Mouse (Mus musculus): ENCODE results near the gene Mrpl43. TPM values are rescaled to one million over a fixed set of nuclear protein-coding genes. Genes with fewer than 3 reads are reported as not detected.

The Mrpl43 gene
- total RNA-seq, 2 experiments from 2014 or later = 38.6 to 41.1 TPM

DNA sequence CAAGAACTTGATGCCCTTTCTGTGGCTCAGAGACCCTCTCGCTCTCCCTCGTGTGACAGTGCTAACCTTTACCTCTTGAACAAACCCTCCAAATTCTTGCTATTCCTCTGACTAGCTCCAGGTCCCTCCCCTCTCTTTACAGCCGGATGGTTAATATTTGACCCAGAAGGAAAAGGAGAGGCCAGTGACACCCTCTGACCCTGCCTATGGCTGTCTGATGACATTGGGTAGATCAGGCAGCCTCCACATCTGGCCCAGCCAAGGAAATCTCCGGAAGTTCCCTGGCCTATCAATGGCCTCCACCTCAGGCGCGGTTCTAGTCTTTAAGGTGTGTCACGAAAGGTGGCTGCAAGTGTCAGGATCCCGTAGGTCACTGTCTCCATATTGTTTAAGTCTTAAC, 15.2 kb downstream of the Mrpl43 start:
- no peak for TF ChIP-seq CTCF (conservative IDR thresholded peaks at IDR 0.05)
- H3K4me3 ChIP-seq = no peak overlapping the region
- no peak overlapping the region for H3K27ac ChIP-seq
- DNase-seq (ENCODE audit: low spot score in 2 of 2) = no peak

GRCm38 (mm10) chr19:44989567-44990495, 16.4 kb downstream of the Mrpl43 start:
- DNase-seq (ENCODE audit: low spot score in 2 of 2) = no peak
- Histone ChIP-seq H3K4me3 (peak overlapping the region; percentile 73), H3K27ac (peak overlapping the region; percentile 70)
- no peak for TF ChIP-seq CTCF (conservative IDR thresholded peaks at IDR 0.05)

GRCm38 (mm10) chr19:44988831-44989566, 17.2 kb downstream of the Mrpl43 start, which contains the start of gene Sema4g:
Gene Sema4g, plus strand, starts transcription at chr19:44989101.
- H3K4me3 ChIP-seq = peak within 1 kb of the TSS; percentile 73
- peak within 1 kb of the TSS; percentile 70 for H3K27ac ChIP-seq
- TF ChIP-seq CTCF (conservative IDR thresholded peaks at IDR 0.05) = peak; percentile 72
- no peak for DNase-seq (ENCODE audit: low spot score in 2 of 2)

DNA sequence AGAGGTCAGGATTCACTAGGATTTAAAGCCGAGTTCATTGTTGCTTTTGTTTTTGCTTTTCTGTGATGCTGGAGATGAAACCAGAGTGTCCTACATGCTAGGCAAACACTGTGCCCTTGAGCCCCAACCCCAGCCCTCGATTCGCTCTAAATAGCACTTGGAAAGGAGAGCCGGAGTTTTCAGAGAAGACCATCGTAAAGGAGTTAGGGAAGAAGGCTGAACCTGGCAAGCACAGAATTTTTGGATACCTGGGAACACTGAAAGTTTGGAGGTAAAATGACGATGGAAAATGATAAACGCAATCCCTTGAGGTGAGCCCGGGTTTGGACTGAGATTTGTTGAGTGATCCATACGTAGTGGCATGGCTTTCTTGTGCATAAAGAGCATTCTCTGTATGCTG, 17.9 kb downstream of the Mrpl43 start:
- Histone ChIP-seq H3K4me3 (peak overlapping the region; percentile 73), H3K27ac (no peak overlapping the region)
- no peak for DNase-seq (ENCODE audit: low spot score in 2 of 2)
- no peak for TF ChIP-seq CTCF (conservative IDR thresholded peaks at IDR 0.05)

DNA sequence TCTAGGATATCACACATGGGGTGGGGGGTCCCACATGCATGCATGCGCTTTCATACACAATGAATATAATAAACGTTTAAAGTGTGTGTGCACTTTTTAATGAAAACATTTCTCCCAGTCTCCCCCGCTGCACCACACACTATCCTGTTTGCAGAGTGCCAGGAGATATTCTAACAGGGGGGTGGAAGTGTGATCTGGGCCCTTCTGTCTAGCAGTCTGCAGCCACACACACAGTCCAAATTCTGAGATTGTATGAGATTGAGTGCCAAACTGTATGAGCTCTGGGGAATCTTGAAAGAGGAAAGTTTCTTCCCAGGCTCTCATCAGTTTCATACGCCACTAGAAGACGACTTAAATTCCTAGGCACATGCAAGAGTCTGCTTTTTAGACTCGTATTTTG, 18.4 kb downstream of the Mrpl43 start:
- Histone ChIP-seq H3K4me3 (no peak overlapping the region), H3K27ac (no peak overlapping the region)
- DNase-seq (ENCODE audit: low spot score in 2 of 2) = peak; percentile 67 to 76
- TF ChIP-seq CTCF (conservative IDR thresholded peaks at IDR 0.05) = no peak

GRCm38 (mm10) chr19:44987004-44987403, 19.2 kb downstream of the Mrpl43 start:
- H3K27ac ChIP-seq = 0 out of 2 replicates have a peak overlapping the region, but pooled peaks have one; percentile 9
- DNase-seq (ENCODE audit: low spot score in 2 of 2) = no peak
- no peak overlapping the region for H3K4me3 ChIP-seq
- no peak for TF ChIP-seq CTCF (conservative IDR thresholded peaks at IDR 0.05)

- no peak overlapping the region for H3K4me3 ChIP-seq
- no peak for TF ChIP-seq CTCF (conservative IDR thresholded peaks at IDR 0.05)
- no peak overlapping the region for H3K27ac ChIP-seq
- DNase-seq (ENCODE audit: low spot score in 2 of 2) = no peak
Measured at GRCm38 (mm10) chr19:44985159-44985988, 20.9 kb downstream of the Mrpl43 start.

DNA sequence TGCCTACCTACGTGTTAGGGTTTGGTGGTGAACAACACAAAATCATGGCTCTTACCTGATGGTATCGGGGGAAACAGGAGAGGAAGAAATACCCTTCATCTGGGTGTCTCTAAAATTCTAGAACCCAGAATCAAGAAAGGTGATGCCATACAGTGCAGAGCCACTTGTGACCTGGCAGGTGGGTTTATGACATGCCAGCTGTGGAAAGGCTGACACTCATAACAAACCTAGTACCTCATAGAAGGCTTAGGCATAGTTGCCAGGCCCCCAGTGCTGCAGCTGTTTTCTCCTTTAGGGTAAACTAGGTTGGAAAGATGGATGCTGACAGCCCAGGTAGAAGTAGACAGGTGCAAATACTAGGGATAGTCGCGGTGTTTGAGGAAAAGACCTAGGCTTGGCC, 21.8 kb downstream of the Mrpl43 start:
- no peak for TF ChIP-seq CTCF (conservative IDR thresholded peaks at IDR 0.05)
- DNase-seq (ENCODE audit: low spot score in 2 of 2) = no peak
- no peak overlapping the region for H3K27ac ChIP-seq
- H3K4me3 ChIP-seq = no peak overlapping the region

- DNase-seq (ENCODE audit: low spot score in 2 of 2) = no peak
- Histone ChIP-seq H3K27ac (no peak overlapping the region), H3K4me3 (no peak overlapping the region)
- TF ChIP-seq CTCF (conservative IDR thresholded peaks at IDR 0.05) = no peak
Measured at GRCm38 (mm10) chr19:44983366-44983765, 22.9 kb downstream of the Mrpl43 start.

GRCm38 (mm10) chr19:44982477-44983115, 23.6 kb downstream of the Mrpl43 start:
- Histone ChIP-seq H3K27ac (peak overlapping the region; percentile 1; the same call in 1 of the 2 replicates), H3K4me3 (no peak overlapping the region)
- DNase-seq (ENCODE audit: low spot score in 2 of 2) = no peak
- TF ChIP-seq CTCF (conservative IDR thresholded peaks at IDR 0.05) = no peak

DNA sequence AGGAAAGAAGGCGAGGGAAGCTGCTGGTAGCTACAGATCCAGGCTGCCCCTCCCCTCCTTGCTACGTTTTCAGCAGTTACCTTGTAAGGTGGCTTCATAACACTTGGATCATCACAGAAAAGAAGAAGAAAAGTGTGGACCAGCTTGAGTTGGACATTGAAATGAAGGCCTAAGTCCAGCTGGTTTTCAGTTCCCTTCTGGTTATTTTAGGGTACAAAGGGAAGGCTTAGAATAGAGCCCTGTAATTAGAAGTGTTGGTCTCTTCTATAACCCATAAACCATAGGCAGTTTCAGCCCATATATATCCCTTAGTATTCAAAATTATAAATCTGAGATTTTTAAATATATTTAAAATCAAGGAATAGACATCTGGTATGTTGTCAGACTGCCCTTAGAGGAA, 25.5 kb downstream of the Mrpl43 start:
- TF ChIP-seq CTCF (conservative IDR thresholded peaks at IDR 0.05) = no peak
- H3K4me3 ChIP-seq = no peak overlapping the region
- no peak for DNase-seq (ENCODE audit: low spot score in 2 of 2)
- peak overlapping the region; percentile 46; the same call in 1 of the 2 replicates for H3K27ac ChIP-seq

DNA sequence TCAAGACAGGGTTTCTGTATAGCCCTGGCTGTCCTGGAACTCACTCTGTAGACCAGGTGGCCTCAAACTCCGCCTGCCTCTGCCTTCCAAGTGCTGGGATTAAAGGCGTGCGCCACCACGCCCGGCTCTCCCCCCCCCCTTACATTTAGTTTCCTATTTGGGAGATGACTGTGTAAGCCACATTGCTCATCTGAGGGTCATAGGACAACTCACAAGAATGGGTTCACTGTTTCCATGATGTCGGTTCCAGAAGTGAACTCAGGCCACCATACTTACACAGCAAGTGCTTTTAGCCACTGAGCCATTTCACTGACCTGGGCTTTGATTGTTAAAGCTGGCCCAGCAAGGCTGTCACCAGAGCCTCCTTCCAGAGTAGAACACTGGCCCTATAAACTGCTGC, 29.1 kb downstream of the Mrpl43 start:
- Histone ChIP-seq H3K27ac (no peak overlapping the region), H3K4me3 (no peak overlapping the region)
- no peak for TF ChIP-seq CTCF (conservative IDR thresholded peaks at IDR 0.05)
- no peak for DNase-seq (ENCODE audit: low spot score in 2 of 2)
